In genomic region chr5:118186903-118187633, GRCm38 (mm10) we compare ENCODE assay signal across 29 mouse cellular contexts. TPM values are rescaled to one million over a fixed set of nuclear protein-coding genes. Genes with fewer than 3 reads are reported as not detected.
DNase-seq lines count a peak whose midpoint lies in the region; ATAC-seq and TF ChIP-seq lines count a peak whose summit lies in the region.
"Had no signal": no experiment of that assay in that cellular context is flagged by ENCODE, and none has a peak within 500 bp of the region (broad histone marks: within the 10 kb centered on the region; RNA-seq: fewer than 3 reads in every experiment).

No protein-coding gene starts in this region.

- peak; percentile 37; the same call in 1 of the 2 replicates for ATAC-seq in forebrain, embryonic 15.5 days (replicated peaks)
- no peak for ATAC-seq in forebrain, embryonic 12.5 days (ENCODE audit: low FRiP score)
- ATAC-seq in midbrain, embryonic 13.5 days, result peak; percentile 57
- no peak for ATAC-seq in midbrain, embryonic 11.5 days (ENCODE audit: low FRiP score)
- ATAC-seq in hindbrain, postnatal 0 days, result peak; percentile 63
- peak; percentile 60 for ATAC-seq in midbrain, postnatal 0 days (ENCODE audit: low FRiP score)
- ATAC-seq: intestine, embryonic 15.5 days; liver, embryonic 12.5 days; liver, postnatal 0 days; Patski had no signal

- H3K4me3 ChIP-seq in forebrain, embryonic 15.5 days, result no peak overlapping the region
- no peak overlapping the region for H3K4me3 ChIP-seq in forebrain, embryonic 12.5 days (replicated peaks)
- no peak overlapping the region for H3K4me3 ChIP-seq in midbrain, embryonic 13.5 days (replicated peaks)
- no peak overlapping the region for H3K4me3 ChIP-seq in midbrain, embryonic 11.5 days (ENCODE audit: low read depth, low read length)
- H3K4me3 ChIP-seq in hindbrain, postnatal 0 days (ENCODE audit: low read length), result no peak overlapping the region
- H3K4me3 ChIP-seq in midbrain, postnatal 0 days (ENCODE audit: low read depth, low read length), result no peak overlapping the region
- H3K4me3 ChIP-seq: erythroblast, embryonic 14.5 days; intestine, embryonic 15.5 days; liver, embryonic 12.5 days had no signal

- H3K9ac ChIP-seq in forebrain, embryonic 15.5 days (replicated peaks), result no peak overlapping the region
- H3K9ac ChIP-seq in forebrain, embryonic 12.5 days, result no peak overlapping the region
- no peak overlapping the region for H3K9ac ChIP-seq in midbrain, embryonic 13.5 days (replicated peaks)
- H3K9ac ChIP-seq in midbrain, embryonic 11.5 days (ENCODE audit: low read length), result no peak overlapping the region
- H3K9ac ChIP-seq in hindbrain, postnatal 0 days (replicated peaks; ENCODE audit: low read length), result no peak overlapping the region
- H3K9ac ChIP-seq in midbrain, postnatal 0 days (replicated peaks; ENCODE audit: low read length, poor library complexity, severe bottlenecking), result no peak overlapping the region
- H3K9ac ChIP-seq: intestine, embryonic 15.5 days; liver, embryonic 12.5 days; liver, postnatal 0 days had no signal

- no peak overlapping the region for H3K4me2 ChIP-seq in forebrain, embryonic 15.5 days (replicated peaks)
- no peak overlapping the region for H3K4me2 ChIP-seq in forebrain, embryonic 12.5 days
- H3K4me2 ChIP-seq in midbrain, embryonic 13.5 days (replicated peaks), result no peak overlapping the region
- H3K4me2 ChIP-seq in midbrain, embryonic 11.5 days, result no peak overlapping the region
- no peak overlapping the region for H3K4me2 ChIP-seq in hindbrain, postnatal 0 days (ENCODE audit: low read depth, low read length)
- H3K4me2 ChIP-seq in midbrain, postnatal 0 days (ENCODE audit: low read depth, low read length, poor library complexity, severe bottlenecking), result no peak overlapping the region
- H3K4me2 ChIP-seq: heart, embryonic 11.5 days; intestine, embryonic 15.5 days; liver, embryonic 12.5 days had no signal

- peak overlapping the region; percentile 57 for H3K27ac ChIP-seq in forebrain, embryonic 15.5 days (replicated peaks)
- no peak overlapping the region for H3K27ac ChIP-seq in forebrain, embryonic 12.5 days
- 0 out of 2 replicates have a peak overlapping the region, but pooled peaks have one; percentile 30 for H3K27ac ChIP-seq in midbrain, embryonic 13.5 days
- H3K27ac ChIP-seq in midbrain, embryonic 11.5 days (ENCODE audit: low read depth, low read length), result no peak overlapping the region
- H3K27ac ChIP-seq in hindbrain, postnatal 0 days, result peak overlapping the region; percentile 34
- peak overlapping the region; percentile 26 for H3K27ac ChIP-seq in midbrain, postnatal 0 days (ENCODE audit: low read depth, low read length)
- H3K27ac ChIP-seq: intestine, embryonic 15.5 days; kidney, postnatal 0 days; liver, embryonic 12.5 days; macrophage had no signal

- no peaks in the 10 kb centered on the region for H3K36me3 ChIP-seq in forebrain, embryonic 15.5 days
- no peaks in the 10 kb centered on the region for H3K36me3 ChIP-seq in forebrain, embryonic 12.5 days (replicated peaks)
- H3K36me3 ChIP-seq in midbrain, embryonic 13.5 days, result no peaks in the 10 kb centered on the region
- H3K36me3 ChIP-seq in midbrain, embryonic 11.5 days (ENCODE audit: control insufficient read depth, insufficient read depth, low read length), result no peaks in the 10 kb centered on the region
- H3K36me3 ChIP-seq in hindbrain, postnatal 0 days (ENCODE audit: insufficient read depth, low read length), result no peaks in the 10 kb centered on the region
- H3K36me3 ChIP-seq in midbrain, postnatal 0 days (ENCODE audit: insufficient read depth, low read length), result no peaks in the 10 kb centered on the region
- H3K36me3 ChIP-seq: intestine, embryonic 15.5 days; liver, embryonic 12.5 days had no signal

- 36% methylated on average over 9 of the region's 9 CpGs for WGBS in forebrain, embryonic 15.5 days
- 71% methylated on average over 9 of the region's 9 CpGs for WGBS in forebrain, embryonic 12.5 days
- 53% methylated on average over 9 of the region's 9 CpGs for WGBS in midbrain, embryonic 13.5 days
- 78% methylated on average over 9 of the region's 9 CpGs for WGBS in midbrain, embryonic 11.5 days
- 43% methylated on average over 9 of the region's 9 CpGs for WGBS in hindbrain, postnatal 0 days
- WGBS in midbrain, postnatal 0 days, result 18% methylated on average over 9 of the region's 9 CpGs

- no peaks in the 10 kb centered on the region for H3K9me3 ChIP-seq in forebrain, embryonic 15.5 days
- no peaks in the 10 kb centered on the region for H3K9me3 ChIP-seq in forebrain, embryonic 12.5 days
- no peaks in the 10 kb centered on the region for H3K9me3 ChIP-seq in midbrain, embryonic 13.5 days
- H3K9me3 ChIP-seq in midbrain, embryonic 11.5 days (ENCODE audit: control insufficient read depth, low read length), result no peaks in the 10 kb centered on the region; the same call in 1 of the 2 replicates
- no peaks in the 10 kb centered on the region for H3K9me3 ChIP-seq in hindbrain, postnatal 0 days (ENCODE audit: low read length)
- H3K9me3 ChIP-seq in midbrain, postnatal 0 days (ENCODE audit: low read length), result no peaks in the 10 kb centered on the region
- H3K9me3 ChIP-seq: intestine, embryonic 15.5 days; liver, embryonic 12.5 days had no signal

- H3K4me1 ChIP-seq in forebrain, embryonic 15.5 days, result peaks cover 15% of the 10 kb centered on the region
- H3K4me1 ChIP-seq in forebrain, embryonic 12.5 days, result peaks cover 5% of the 10 kb centered on the region
- peaks cover 31% of the 10 kb centered on the region for H3K4me1 ChIP-seq in midbrain, embryonic 13.5 days (replicated peaks)
- H3K4me1 ChIP-seq in midbrain, embryonic 11.5 days (ENCODE audit: control insufficient read depth, insufficient read depth, low read length), result peaks cover 5% of the 10 kb centered on the region; the same call in 1 of the 2 replicates
- peaks cover 9% of the 10 kb centered on the region; the same call in 1 of the 2 replicates for H3K4me1 ChIP-seq in hindbrain, postnatal 0 days (ENCODE audit: insufficient read depth, low read length)
- peaks cover 6% of the 10 kb centered on the region for H3K4me1 ChIP-seq in midbrain, postnatal 0 days (ENCODE audit: insufficient read depth, low read length)
- H3K4me1 ChIP-seq: intestine, embryonic 15.5 days; liver, embryonic 12.5 days had no signal

- no peak for TF ChIP-seq CTCF in hindbrain, postnatal 0 days (IDR thresholded peaks at IDR 0.05; ENCODE audit: low read depth)
- TF ChIP-seq CTCF in midbrain, postnatal 0 days (IDR thresholded peaks at IDR 0.05), result no peak

- DNase-seq in midbrain, embryonic 11.5 days (ENCODE audit: low spot score, missing footprints), result no peak
- peak; percentile 63 for DNase-seq in hindbrain, postnatal 0 days (ENCODE audit: low spot score)
- peak; percentile 63 for DNase-seq in midbrain, postnatal 0 days (ENCODE audit: low spot score)
- DNase-seq in right cerebral cortex, postnatal 4 days, result no peak
- no peak for DNase-seq in heart, adult 18-20 months
- DNase-seq: adrenal gland, postnatal 14 days; cerebellum, adult 2 months; cerebellum, postnatal 14 days; gastrocnemius, postnatal 25 days; heart, adult 11 months; kidney, adult 8-10 months; kidney, postnatal 4 days; liver, postnatal 0 days; thymus, adult 2 months; thymus, postnatal 36 days had no signal

- no peaks in the 10 kb centered on the region for H3K27me3 ChIP-seq in forebrain, embryonic 15.5 days
- H3K27me3 ChIP-seq in forebrain, embryonic 12.5 days, result peaks cover 12% of the 10 kb centered on the region; the same call in 1 of the 2 replicates
- H3K27me3 ChIP-seq in midbrain, embryonic 13.5 days, result peaks cover 7% of the 10 kb centered on the region; the same call in 1 of the 2 replicates
- no peaks in the 10 kb centered on the region for H3K27me3 ChIP-seq in midbrain, embryonic 11.5 days (ENCODE audit: control insufficient read depth, insufficient read depth, low read length)
- no peaks in the 10 kb centered on the region for H3K27me3 ChIP-seq in hindbrain, postnatal 0 days (ENCODE audit: insufficient read depth, low read length)
- H3K27me3 ChIP-seq in midbrain, postnatal 0 days (ENCODE audit: insufficient read depth, low read length), result no peaks in the 10 kb centered on the region

RNA-seq across cellular contexts. Expression of gene Hrk, which starts 22.6 kb away (rescaled TPM):
- polyA plus RNA-seq in forebrain, embryonic 15.5 days (2015; fragmentation: Nextera tagmentation; extraction: Ambion mirVana), result 2.3 and 2.7 TPM in 2 replicates
- 0.46 and 0.52 TPM in 2 replicates for polyA plus RNA-seq in forebrain, embryonic 12.5 days (2016; fragmentation: Nextera tagmentation; extraction: Ambion mirVana)
- polyA plus RNA-seq in midbrain, embryonic 13.5 days (2015; fragmentation: Nextera tagmentation; extraction: Ambion mirVana), result 0.68 and 0.73 TPM in 2 replicates
- polyA plus RNA-seq in midbrain, embryonic 11.5 days (2014; fragmentation: Nextera tagmentation; extraction: Ambion mirVana), result 0.08 and 0.18 TPM in 2 replicates
- 14.0 TPM in 2 replicates for total RNA-seq in hindbrain, postnatal 0 days (2014; rRNA removed)
- 4.3 and 4.6 TPM in 2 replicates for polyA plus RNA-seq in hindbrain, postnatal 0 days (2015; fragmentation: Nextera tagmentation; extraction: Ambion mirVana)
- 18.2 and 20.0 TPM in 2 replicates for total RNA-seq in midbrain, postnatal 0 days (2014; rRNA removed)
- 5.7 and 6.6 TPM in 2 replicates for polyA plus RNA-seq in midbrain, postnatal 0 days (2015; fragmentation: Nextera tagmentation; extraction: Ambion mirVana)
- under 1 TPM; 0.40 to 0.44 TPM for total RNA-seq in heart, adult 18-20 months (2021)
- total RNA-seq: hematopoietic stem cell, adult 5-6 weeks; megakaryocyte-erythroid progenitor cell, adult 5-6 weeks; MEL; neutrophil, adult 5-6 weeks had no signal
- polyA plus RNA-seq: erythroblast, embryonic 14.5 days; heart, embryonic 11.5 days; liver, postnatal 0 days; macrophage had no signal

RNA-seq across cellular contexts. Expression of gene Fbxw8, which starts 31.8 kb away (rescaled TPM):
- polyA plus RNA-seq in forebrain, embryonic 15.5 days (2015; fragmentation: Nextera tagmentation; extraction: Ambion mirVana), result 22.3 and 25.2 TPM in 2 replicates
- 41.5 and 41.7 TPM in 2 replicates for polyA plus RNA-seq in forebrain, embryonic 12.5 days (2016; fragmentation: Nextera tagmentation; extraction: Ambion mirVana)
- polyA plus RNA-seq in midbrain, embryonic 13.5 days (2015; fragmentation: Nextera tagmentation; extraction: Ambion mirVana), result 22.5 and 25.6 TPM in 2 replicates
- 16.5 and 21.1 TPM in 2 replicates for polyA plus RNA-seq in midbrain, embryonic 11.5 days (2014; fragmentation: Nextera tagmentation; extraction: Ambion mirVana)
- total RNA-seq in hindbrain, postnatal 0 days (2014; rRNA removed), result 57.5 and 58.0 TPM in 2 replicates
- polyA plus RNA-seq in hindbrain, postnatal 0 days (2015; fragmentation: Nextera tagmentation; extraction: Ambion mirVana), result 18.0 and 18.2 TPM in 2 replicates
- 43.0 and 48.4 TPM in 2 replicates for total RNA-seq in midbrain, postnatal 0 days (2014; rRNA removed)
- polyA plus RNA-seq in midbrain, postnatal 0 days (2015; fragmentation: Nextera tagmentation; extraction: Ambion mirVana), result 13.6 and 14.4 TPM in 2 replicates
- total RNA-seq in heart, adult 18-20 months (2021), result 10 to 100 TPM; 38.2 to 41.2 TPM

RNA-seq across cellular contexts. Expression of gene Rnft2, which starts 57.8 kb away (rescaled TPM):
- 8.5 and 9.5 TPM in 2 replicates for polyA plus RNA-seq in forebrain, embryonic 15.5 days (2015; fragmentation: Nextera tagmentation; extraction: Ambion mirVana)
- polyA plus RNA-seq in forebrain, embryonic 12.5 days (2016; fragmentation: Nextera tagmentation; extraction: Ambion mirVana), result 8.3 and 11.0 TPM in 2 replicates
- 12.6 and 13.1 TPM in 2 replicates for polyA plus RNA-seq in midbrain, embryonic 13.5 days (2015; fragmentation: Nextera tagmentation; extraction: Ambion mirVana)
- 4.3 and 5.8 TPM in 2 replicates for polyA plus RNA-seq in midbrain, embryonic 11.5 days (2014; fragmentation: Nextera tagmentation; extraction: Ambion mirVana)
- 108 and 114 TPM in 2 replicates for total RNA-seq in hindbrain, postnatal 0 days (2014; rRNA removed)
- polyA plus RNA-seq in hindbrain, postnatal 0 days (2015; fragmentation: Nextera tagmentation; extraction: Ambion mirVana), result 11.3 TPM in 2 replicates
- 121 and 125 TPM in 2 replicates for total RNA-seq in midbrain, postnatal 0 days (2014; rRNA removed)
- polyA plus RNA-seq in midbrain, postnatal 0 days (2015; fragmentation: Nextera tagmentation; extraction: Ambion mirVana), result 14.3 and 15.0 TPM in 2 replicates
- 1 to 10 TPM; 1.3 to 2.2 TPM for total RNA-seq in heart, adult 18-20 months (2021)
- total RNA-seq: hematopoietic stem cell, adult 5-6 weeks; megakaryocyte-erythroid progenitor cell, adult 5-6 weeks had no signal
- polyA plus RNA-seq: erythroblast, embryonic 14.5 days; liver, postnatal 0 days had no signal

RNA-seq across cellular contexts. Expression of gene 2410131K14Rik, which starts 58.0 kb away (rescaled TPM):
- polyA plus RNA-seq in forebrain, embryonic 15.5 days (2015; fragmentation: Nextera tagmentation; extraction: Ambion mirVana), result 17.2 and 18.5 TPM in 2 replicates
- 13.2 and 13.7 TPM in 2 replicates for polyA plus RNA-seq in forebrain, embryonic 12.5 days (2016; fragmentation: Nextera tagmentation; extraction: Ambion mirVana)
- polyA plus RNA-seq in midbrain, embryonic 13.5 days (2015; fragmentation: Nextera tagmentation; extraction: Ambion mirVana), result 15.0 and 15.1 TPM in 2 replicates
- 10.3 and 11.1 TPM in 2 replicates for polyA plus RNA-seq in midbrain, embryonic 11.5 days (2014; fragmentation: Nextera tagmentation; extraction: Ambion mirVana)
- total RNA-seq in hindbrain, postnatal 0 days (2014; rRNA removed), result 30.4 and 31.9 TPM in 2 replicates
- 16.5 and 18.0 TPM in 2 replicates for polyA plus RNA-seq in hindbrain, postnatal 0 days (2015; fragmentation: Nextera tagmentation; extraction: Ambion mirVana)
- 33.3 and 34.0 TPM in 2 replicates for total RNA-seq in midbrain, postnatal 0 days (2014; rRNA removed)
- polyA plus RNA-seq in midbrain, postnatal 0 days (2015; fragmentation: Nextera tagmentation; extraction: Ambion mirVana), result 18.8 and 19.2 TPM in 2 replicates
- total RNA-seq in heart, adult 18-20 months (2021), result 1 to 10 TPM; 8.5 to 9.2 TPM
- polyA plus RNA-seq: erythroblast, embryonic 14.5 days had no signal

Comparison
In these comparisons a context has a peak if more than half of its experiments do, and no peak if none do; other contexts are left out.
1. ATAC-seq: peak in forebrain, embryonic 15.5 days (single experiment), midbrain, embryonic 13.5 days (single experiment), hindbrain, postnatal 0 days (single experiment) and midbrain, postnatal 0 days (single experiment); none in forebrain, embryonic 12.5 days (single experiment) and midbrain, embryonic 11.5 days (single experiment).
2. H3K27ac ChIP-seq: peak in forebrain, embryonic 15.5 days (single experiment), midbrain, embryonic 13.5 days (single experiment), hindbrain, postnatal 0 days (single experiment) and midbrain, postnatal 0 days (single experiment); none in forebrain, embryonic 12.5 days (single experiment) and midbrain, embryonic 11.5 days (single experiment).
3. DNase-seq: peak in hindbrain, postnatal 0 days (single experiment) and midbrain, postnatal 0 days (single experiment); none in midbrain, embryonic 11.5 days (single experiment), right cerebral cortex, postnatal 4 days (single experiment) and heart, adult 18-20 months (0 of 2).